Mouse (Mus musculus) lung, adult 18-20 months (tissue): ENCODE measurements around the gene Gja5.

ENCODE experiments used
- DNase-seq, 2 experiments: peaks; one replicate each; pipeline ENCODE4 v3.0.0; 2022; ENCODE audit warnings: mixed read lengths in 2 of 2

Gene Gja5

DNA sequence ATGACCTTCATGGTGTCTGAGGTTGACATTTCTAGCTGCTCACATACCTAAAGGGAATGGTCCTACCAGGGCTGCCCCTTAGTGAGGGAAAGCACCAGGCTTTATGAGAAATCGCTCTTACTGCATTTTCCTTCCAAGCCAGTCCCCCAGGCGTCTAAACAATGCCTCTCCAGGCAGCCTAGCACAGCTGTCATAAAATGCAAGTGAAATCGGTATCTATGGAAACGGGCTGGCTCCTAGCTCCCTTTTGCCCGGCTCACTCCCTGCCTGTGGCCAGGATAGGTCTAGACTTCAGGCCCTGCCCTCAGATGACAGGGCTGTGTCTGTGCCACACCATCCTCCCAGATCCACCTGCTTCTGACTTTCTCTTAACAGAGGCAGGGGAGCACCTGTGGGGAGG, 33.1 kb downstream of the Gja5 start:
- DNase-seq: no peak

DNA sequence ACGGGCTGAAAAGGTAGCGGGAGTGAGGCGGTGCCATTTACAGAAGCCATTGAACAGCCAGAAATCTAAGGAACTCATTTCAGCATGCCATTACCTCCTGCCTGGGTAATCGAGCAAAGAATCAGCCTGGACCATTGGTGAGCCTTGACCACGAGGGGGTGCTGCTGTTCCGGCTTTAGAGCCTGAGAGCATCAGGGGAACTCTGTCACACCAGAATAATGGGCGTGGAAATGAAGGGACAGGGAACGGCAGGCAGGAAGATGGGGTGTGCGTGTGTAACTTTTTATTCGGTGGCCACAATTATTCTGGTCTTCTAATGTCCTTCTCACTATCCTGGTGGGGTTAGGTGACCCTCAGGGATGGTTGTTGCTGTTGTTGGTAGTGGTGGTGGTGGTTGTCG, 34.2 kb downstream of the Gja5 start:
- peak; percentile 81 to 82 for DNase-seq

DNA sequence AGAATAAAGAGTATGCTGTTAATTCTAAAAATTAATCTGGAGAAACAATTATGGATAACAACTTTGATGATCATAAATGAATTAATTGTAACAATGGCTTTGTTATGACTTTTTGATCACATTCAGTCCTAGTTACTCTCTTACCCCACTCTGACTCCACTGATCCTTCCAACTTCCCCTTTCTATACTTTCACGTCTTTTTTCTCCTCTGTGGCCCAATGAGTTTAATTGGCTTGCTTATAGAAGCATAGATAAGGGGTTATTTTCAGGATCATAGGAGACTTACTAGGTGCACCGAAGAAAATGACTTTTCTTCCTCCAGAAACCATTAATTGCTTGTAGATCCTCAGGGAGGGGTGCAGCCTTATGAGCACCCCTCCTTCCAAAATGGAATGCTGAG, 38.2 kb downstream of the Gja5 start:
- no peak for DNase-seq

DNA sequence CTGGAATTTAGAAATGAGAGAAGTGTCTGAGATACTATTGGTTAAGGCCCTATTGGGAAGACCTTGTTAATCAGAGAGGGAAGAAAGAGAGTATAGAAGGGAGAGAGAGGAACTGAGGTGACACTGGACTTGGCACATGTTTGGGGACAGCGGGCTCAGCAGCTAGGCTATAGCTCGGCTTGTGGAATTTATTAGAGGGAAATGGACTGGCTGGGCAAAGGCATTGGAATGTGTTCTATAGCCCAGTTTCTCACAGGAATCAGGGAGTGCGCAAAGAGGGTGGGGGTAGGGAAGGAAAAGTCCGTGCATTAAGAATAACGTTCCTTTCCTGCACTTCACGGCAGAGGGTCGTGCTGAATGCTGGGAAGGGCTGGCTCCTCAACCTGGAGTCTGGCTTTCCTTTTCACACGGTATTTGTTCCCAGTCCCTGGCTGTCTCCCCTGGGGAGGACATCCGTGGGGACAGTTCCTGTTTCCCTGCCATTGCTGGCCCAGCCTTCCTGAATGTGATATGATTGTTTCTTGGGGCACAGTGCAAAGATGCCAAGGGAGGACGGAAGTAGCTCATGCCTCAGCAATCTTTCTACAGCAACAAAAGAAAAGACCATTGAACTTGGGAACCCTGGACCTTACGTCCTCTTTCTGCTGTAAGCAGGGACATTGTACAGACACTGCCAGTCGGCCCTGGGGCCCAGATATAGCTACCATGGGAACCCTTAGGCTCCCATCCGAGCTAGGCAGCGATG, 49.2 kb downstream of the Gja5 start:
- peak; percentile 56 to 65 for DNase-seq

DNA sequence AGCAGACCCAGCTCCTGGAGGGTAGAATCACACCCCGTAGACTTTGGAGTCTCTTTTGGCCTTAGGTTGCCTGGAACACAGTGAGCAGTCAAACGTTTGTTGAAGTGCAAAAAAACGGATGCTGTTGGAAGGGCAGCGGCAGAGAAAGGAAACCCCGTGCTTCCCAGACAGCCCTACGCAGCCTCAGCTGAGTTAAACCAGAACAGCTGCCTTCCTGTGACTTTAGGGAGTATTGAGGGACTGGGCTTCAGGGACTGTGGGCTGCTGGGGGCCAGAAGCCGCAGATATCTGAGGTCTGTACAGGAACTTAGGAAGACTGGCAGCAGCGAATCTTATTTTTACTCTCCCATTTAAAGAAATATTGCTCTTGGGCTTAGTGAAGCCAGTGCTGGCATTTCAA, 56.1 kb downstream of the Gja5 start:
- no peak for DNase-seq

DNA sequence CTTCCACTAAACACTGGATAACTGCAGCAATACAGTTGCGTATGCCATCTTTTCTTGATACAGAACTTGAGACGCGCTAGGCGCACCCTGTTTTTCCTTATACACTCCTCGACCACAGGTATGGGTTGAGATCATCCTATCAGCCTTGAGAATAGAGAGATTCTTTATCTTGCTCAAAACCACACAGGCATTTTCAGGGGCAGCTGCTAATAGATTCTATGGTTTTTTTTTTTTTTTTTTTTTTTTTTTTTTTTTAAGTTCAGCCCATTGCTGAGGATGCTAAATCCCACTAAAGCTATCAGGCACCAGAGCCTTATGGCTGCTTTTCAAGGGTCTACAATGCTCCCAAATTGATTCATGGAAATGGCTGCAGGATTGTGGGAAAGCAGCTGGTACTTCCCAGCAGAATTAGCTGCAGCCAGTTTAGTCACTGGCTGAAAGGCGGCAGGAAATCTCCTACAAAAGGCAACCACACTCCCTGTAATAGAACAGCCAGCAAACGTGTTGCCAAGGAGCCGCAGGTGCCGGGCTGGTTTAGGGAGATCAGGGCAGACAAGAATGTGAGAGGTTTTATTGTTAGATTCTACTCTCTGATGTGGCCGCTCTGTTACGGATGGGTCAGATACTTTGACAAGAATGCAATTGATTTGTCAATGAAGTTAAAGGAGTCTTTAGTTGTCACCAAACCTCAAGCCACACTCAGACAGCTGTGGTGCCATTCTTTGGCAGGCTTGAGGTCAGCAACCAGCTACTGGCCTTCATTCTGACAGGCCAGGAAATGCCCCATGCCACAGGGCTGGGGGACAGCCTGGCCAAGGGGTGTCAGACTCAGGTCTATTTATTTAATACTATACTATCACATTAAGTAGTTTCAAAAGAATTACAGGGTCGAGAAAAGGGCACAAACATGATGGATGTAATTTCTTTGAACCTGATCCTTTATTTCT, 58.9 kb downstream of the Gja5 start:
- DNase-seq: no peak

DNA sequence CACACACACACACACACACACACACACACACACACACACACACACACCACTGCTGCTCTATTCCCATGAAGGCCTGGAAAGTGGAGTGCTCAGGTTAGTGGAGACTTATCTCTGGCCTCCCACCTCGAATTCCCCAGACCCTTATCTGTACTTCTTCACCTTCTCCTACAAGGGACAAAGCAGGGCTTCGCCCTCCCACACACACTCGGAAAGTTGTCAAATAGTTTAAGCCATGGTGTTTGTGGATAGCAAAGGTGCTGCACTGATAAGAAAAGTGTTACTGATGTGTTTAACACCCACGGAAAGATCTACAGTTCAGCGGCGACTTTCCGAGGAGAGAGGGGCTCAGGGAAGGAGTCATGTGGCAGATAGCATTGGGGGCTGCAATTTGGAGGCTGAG, 66.5 kb downstream of the Gja5 start:
- no peak for DNase-seq

DNA sequence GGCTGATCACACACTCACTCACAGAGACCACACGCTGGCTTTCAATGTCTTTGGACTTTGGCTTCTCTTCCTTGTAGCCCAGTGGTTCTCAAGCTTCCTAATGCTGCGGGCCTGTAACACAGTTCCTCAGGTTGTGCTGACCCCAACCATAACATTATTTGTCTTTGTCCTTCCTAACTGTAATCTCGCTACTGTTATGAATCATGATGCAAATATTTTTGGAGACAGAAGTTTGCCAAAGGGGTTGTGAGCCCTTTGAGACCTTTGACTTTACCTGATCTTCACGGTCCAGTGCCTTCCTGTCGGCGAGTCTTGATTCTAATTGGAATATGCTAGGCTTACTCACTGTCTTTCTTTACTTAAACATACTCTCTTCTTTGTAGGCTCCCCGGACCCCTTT, 70.0 kb downstream of the Gja5 start:
- no peak for DNase-seq

DNA sequence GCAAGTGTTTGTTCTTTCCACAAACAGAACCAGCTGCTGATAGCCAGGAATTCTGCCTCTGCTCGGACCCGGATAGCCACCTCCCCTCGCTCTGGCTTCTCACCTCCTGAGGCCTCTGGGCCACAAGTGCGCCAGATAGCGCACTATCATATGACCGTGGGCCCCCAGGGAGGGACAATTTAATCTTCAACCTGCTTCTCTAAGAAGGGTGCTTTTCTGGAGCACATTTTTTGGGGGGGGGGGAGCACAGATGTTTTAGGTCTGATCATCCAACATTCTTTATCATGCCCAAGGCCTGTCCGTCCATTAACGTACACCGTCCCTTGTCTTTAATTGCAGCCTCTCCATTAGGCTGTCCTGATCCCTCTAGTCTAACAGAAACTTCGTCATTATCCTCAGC, 71.1 kb downstream of the Gja5 start:
- no peak for DNase-seq

DNA sequence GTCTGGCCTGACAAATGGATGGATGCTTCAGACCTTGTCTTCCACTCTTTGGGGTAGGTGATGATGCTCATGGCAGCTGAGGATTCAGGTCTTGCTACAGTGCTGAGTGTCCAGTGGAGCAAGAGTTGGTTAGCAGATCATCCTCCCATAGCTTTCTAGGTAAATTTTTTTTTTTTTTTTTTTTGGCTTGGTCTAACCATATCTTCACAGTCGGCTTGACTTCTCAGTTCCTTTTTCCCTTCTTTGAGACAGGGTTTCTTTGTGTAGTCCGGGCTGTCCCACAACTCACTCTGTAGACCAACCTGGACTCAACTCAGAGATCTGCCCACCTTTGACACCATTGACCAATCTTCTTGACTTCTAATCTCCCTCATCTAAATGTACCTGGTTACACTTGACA, 73.0 kb downstream of the Gja5 start:
- no peak for DNase-seq

DNA sequence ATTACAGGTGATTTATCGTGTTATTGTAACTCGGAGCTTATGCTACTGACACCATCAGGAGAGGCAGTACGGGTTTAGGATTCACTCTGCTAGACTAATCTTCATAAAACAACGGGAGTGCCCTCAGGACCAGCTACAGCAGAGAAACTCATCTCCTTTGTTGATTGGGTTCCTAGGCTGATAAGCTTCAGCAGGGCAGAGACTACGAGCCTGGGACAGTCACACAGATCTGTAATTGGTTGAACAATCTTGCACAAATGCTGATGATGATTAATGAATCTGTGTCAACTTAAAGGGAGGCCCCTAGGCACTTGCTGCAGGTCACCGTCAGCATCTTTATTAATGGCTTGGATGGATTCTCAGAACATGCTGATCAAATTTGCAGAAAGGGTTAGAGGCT, 74.0 kb downstream of the Gja5 start:
- DNase-seq: no peak

DNA sequence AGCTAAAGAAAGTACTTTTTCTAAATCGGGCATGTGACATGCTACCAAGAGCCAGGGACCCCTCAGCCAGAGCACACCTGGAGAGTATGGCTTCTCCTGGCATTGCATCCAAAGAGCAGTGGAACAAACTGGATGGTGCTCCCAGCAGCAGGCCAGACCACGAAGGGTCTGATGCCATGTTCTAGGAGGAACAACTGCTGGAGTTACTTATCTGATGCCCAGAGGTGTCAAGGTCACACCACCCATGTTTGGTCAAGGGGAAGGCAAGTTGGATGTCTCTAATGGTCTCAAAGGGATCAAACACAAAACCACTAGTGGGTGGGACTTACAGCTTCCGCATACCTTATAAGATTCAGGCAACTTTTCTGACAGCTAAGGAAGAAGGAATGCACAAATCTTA, 74.5 kb downstream of the Gja5 start:
- no peak for DNase-seq

DNA sequence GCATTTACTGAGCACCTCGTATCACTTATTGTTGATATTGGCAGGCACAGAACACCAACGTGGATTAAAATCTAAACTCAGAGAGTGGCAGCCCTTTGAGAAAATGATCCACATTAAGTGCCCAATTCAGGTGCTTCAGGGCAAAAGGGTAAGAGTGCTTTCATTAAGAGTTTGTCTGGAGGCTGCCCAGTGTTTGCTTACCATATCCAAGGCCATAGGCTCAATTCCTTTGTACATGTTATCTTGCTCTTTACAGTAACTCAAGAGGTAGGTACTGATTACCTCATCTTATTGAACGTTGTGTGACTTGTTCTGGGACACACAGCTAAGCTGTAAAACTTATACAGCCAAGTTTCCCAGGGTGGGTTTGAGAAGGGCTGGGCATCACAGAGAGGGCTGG, 77.3 kb downstream of the Gja5 start:
- no peak for DNase-seq

DNA sequence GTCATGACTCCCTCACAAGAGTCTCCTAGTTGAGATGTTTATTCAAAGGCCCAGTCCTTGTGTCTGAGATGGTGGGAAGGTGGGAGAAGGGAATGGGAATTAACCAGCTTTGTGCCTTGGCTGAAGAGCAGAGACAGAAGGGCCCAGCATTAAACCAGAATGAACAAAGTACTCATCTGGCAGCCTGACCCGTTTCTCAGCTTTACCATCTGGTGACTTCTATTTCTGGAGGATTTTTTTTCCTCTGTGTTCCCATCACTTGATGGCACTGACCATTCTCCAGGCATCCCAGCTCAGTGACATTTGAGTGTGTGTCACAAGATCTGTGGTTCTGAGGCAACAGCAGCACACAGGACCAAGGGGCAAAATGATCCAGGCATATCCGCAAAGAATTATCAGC, 78.2 kb downstream of the Gja5 start:
- DNase-seq: no peak

DNA sequence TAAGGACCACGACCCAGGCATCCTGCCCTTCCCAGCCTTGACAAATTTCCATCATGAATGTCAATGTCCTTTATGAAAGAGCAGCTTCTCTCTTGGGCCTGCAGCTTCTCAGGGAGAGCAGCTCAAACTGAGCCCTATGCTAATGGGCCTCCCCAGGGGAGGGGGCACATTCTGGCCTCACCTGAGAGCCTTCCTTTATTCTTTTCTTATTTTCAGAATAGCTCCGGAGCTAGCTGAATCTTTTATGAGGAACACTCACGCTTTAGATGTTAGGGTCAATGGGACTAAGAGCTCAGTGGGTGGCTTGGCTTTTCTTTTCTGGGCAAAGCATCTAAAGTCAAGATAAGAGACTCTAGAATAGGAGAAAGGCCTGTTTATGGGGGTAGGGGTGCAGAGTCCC, 88.0 kb downstream of the Gja5 start:
- DNase-seq: no peak

DNA sequence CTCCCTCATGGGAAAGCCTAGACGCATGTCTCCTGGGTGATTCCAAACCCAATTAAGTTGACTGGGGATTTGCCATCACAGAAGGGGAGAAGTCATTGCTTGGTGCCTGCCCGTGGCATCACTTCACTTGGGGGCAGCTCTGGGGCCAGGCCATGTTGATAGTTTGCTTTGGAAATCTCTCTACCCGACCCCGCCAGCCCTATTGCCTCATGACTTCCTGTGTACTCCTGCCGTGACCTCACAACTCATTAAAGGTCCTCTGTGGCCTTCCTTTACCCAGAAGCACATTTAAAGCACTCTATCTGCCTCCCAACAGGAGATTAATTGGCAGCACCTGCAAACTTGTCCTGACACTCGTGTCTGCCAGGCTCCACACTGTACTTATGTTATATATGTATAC, 93.3 kb downstream of the Gja5 start:
- peak; percentile 40 to 52 for DNase-seq

DNA sequence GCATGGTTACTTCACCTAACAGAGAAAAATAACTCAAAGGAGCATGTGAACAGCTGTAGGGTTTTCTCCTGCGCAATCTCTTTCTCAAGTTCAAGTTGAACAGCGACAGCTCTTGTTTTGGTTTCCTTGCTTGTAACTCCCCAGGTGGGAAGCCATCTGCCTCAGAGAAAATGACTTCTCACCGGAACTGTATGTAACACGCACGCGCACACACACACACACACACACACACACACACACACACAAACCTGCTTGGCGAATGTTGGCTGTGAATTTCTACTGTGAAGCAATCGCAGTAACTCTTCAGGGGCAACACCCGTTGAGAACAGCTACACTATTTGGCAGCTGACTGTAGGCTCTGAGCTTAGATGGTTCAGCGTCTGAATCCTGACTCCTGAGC, 98.6 kb downstream of the Gja5 start:
- no peak for DNase-seq

DNA sequence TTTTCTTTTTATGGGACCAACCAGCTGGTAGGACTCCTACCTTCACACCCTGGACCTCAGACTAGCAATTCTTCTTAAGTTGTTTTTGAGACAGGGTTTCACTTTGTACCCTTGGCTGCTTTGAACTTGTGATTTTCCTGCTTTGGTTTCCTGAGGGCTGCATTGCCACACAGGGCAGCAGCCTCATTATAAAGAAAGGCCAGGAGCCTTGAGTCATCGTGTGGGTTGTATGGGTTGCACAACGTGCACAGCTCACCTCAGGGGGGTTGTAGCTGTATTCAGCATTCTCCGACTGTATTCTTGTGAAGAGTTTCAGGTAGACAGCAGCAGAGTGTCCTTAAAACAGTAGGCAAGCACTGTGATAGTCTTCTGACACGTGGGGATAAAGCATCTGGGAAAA, 100.0 kb downstream of the Gja5 start:
- no peak for DNase-seq

DNA sequence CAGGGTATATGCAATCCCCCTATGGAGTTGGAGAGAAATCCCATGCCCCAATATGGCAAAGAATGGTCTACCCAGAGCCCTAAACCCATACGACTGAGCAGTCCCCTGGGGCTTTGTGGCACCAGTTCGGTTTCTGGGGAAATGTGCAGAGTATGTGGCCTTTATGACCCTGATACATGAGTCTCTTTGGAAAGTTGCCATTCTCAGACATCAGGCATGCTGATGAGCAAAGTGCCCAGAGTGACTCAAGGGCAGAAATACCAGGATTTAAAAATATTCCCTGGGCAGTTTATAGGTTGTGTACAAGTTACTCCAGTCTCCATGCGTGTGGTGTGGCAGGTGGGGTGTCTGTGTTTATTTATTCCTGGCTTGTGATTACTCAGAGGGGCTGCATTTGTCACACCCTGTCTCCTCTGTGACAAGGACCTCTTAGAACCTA, 102.5 kb downstream of the Gja5 start:
- no peak for DNase-seq

DNA sequence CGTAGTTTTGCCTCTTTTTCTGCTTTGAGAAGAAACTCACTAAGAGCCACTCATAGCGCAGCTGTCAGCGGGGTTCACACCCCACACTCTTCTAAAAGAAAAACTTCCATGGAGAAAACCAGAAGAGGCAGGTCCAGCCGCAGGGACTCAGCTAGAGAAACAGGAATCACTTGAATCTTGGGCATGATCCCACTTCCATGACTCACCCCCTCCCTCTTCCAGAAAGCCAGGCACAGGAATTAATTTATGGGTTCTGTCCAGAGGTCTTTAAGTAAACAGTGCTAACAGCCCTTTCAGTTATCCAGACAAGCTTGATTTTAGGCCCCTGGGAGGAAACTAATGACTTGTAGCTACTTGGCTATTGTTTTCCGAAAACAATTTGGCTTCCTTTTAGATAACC, 120.7 kb downstream of the Gja5 start:
- DNase-seq: peak; percentile 49 to 70

DNA sequence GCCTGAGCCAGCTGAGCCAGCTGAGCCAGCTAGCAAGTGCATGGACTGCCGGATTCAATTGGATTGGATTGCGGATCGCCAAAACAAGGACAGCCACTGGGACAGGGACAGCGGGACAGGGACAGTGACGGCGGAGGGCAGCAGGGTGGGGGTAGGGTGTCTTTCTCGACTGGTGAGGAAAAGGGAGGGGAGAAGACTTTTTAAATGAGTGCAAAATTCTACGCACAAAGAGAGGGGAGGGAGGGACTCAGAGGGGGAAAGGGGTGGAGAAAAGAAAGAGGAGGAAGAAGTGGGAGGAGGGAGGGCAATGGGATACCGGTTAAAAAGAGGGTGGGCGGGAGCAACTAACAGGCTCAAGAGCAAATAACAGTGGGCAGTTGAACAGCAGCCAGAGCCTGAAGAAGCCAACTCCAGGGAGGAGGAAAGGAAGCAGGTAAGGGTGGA, 127.6 kb downstream of the Gja5 start:
- DNase-seq: peak; percentile 20 to 40

DNA sequence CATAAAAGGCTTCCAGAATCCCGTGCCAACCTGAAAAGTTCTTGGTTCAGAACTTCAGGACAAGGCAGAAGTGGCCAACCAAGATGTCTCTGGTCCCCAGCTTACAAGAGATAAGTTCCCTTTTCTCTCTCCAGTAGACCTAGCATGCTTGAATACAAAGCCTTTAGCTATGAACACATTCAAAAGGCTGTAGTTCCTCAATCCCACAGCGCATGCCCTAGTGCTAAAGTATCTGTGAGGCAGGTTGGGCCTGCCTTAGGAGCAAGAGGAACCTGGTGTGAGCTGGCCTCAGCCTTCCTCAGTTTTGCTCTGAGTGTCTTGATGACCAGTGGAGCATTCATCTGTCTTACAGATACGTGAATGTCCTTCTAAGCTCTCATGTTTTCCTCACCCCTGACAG, 131.1 kb downstream of the Gja5 start:
- no peak for DNase-seq

DNA sequence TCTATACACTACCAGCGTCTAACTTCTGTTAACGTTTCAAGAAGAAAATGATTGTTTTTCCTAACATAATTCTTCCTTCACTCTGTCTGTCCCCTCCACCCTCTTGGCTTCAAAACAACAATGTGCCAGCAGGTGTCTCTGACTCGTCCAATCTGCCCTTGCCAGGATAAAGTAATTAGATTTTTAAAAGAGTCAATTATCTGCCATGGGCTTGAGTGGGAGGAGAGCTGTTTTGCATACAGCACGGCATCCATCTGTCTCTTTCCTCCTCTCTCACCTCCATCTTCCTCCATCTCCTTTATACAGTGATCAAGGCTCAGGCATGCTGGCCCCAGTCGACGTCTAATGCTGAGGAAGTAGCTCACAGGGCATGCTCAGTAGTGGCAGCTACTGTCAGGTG, 132.6 kb downstream of the Gja5 start:
- DNase-seq: peak; percentile 49 to 57

DNA sequence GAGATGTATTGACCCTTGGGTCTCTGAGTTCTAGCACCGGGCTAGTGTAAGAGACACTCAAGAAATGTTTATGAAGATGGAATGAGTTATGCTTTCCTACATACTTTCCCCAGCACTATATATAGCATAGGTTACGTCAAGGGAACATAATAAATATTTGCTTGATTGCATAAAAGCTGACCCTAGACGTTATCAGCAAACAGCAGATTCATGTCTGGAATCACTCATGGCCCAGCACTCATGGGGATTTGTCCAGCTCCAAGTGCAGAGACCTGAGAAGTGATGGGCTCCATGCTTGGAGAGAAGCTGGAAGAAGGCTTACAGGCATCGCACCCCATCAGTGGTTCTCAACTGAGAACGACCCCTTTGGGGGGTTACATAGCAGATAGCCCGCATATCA, 135.2 kb downstream of the Gja5 start:
- peak; percentile 22 to 36 for DNase-seq
